Mouse (Mus musculus) adrenal gland, adult 10 weeks (tissue): ENCODE data around the gene Pgam2. TPM values are rescaled to one million over a fixed set of nuclear protein-coding genes. Genes with fewer than 3 reads are reported as not detected.

Source experiments
- polyA plus RNA-seq: library from polyadenylated mRNA; stranded (reverse); fragments of 350-450 nt; fragmentation: Illumina TruSeq; extraction: RNeasy Lipid Tissue Mini Kit (QIAGEN cat#74804); gene quantifications from one replicate; pipeline ENCODE4 v1.2.3, GENCODE M21; 2014; ENCODE audit warnings: low read depth, low replicate concordance

Gene Pgam2
- polyA plus RNA-seq, result not detected

GRCm38 (mm10) chr11:5803551-5803981 lies at the start of gene Pgam2:
TSS of gene Pgam2 (minus strand) at chr11:5803733.

GRCm38 (mm10) chr11:5837251-5838246 lies 34.0 kb upstream of the Pgam2 start, which contains the start of gene Polm:
TSS of gene Polm (minus strand) at chr11:5838016.

GRCm38 (mm10) chr11:5788056-5789014 lies 15.2 kb downstream of the Pgam2 start, which contains the start of gene Dbnl:
TSS of gene Dbnl (plus strand) at chr11:5788488.

GRCm38 (mm10) chr11:5761820-5762632 lies 41.5 kb downstream of the Pgam2 start, which contains the start of gene Urgcp:
TSS of gene Urgcp (minus strand) at chr11:5762376.

Other genes starting within 250 kb of the Pgam2 start
- not detected for gene Ankrd36, start 234.0 kb downstream of the Pgam2 start, polyA plus RNA-seq
- gene Mrps24, start 88.1 kb downstream of the Pgam2 start, polyA plus RNA-seq, result 10.4 TPM
- gene Urgcp, start 41.4 kb downstream of the Pgam2 start, polyA plus RNA-seq, result 7.7 TPM
- 4.5 TPM for gene Dbnl, start 15.2 kb downstream of the Pgam2 start, polyA plus RNA-seq
- 0.47 TPM for gene Polm, start 34.3 kb upstream of the Pgam2 start, polyA plus RNA-seq
- 27.5 TPM for gene Aebp1, start 58.2 kb upstream of the Pgam2 start, polyA plus RNA-seq
- 1.1 TPM for gene Pold2, start 74.6 kb upstream of the Pgam2 start, polyA plus RNA-seq
- not detected for gene Myl7, start 95.0 kb upstream of the Pgam2 start, polyA plus RNA-seq
- gene Gck, start 146.3 kb upstream of the Pgam2 start, polyA plus RNA-seq, result not detected
- 47.7 TPM for gene Ykt6, start 152.0 kb upstream of the Pgam2 start, polyA plus RNA-seq